Mouse (Mus musculus) liver, adult 2 months (tissue): ENCODE measurements around the gene Tshz2.

Source experiments
- CTCF ChIP-seq: fragments of 200-500 bp; IDR thresholded peaks from 2 replicates; pipeline ENCODE4 v1.5.1; 2011; ENCODE audit warnings: low read depth, low read length, control low read depth
- POLR2A ChIP-seq: fragments of 200-500 bp; IDR thresholded peaks from 2 replicates; pipeline ENCODE4 v1.6.1; 2011; ENCODE audit warnings: low read length, control low read depth; ENCODE audit not compliant: insufficient read depth; ENCODE audit errors: extremely low read depth

DNA sequence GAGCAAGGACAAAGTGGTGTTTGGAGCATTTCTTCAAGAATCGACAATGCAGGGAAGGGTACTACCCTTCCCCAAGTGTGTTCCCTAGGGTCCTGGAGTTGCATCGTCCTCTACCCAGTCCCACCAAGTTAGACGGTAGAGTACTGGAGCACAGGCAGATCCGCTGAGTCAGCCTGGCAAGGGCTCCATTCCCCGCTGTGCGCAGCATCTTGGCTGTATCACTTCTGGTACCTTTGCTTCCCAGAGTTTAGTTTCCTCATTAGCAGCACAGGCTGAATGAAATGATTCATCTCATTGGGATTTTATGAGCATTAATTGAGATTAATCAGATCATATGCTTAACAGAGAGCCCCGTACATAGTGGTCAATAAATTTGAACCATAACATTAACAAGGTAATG, 14.3 kb downstream of the Tshz2 start:
- TF ChIP-seq POLR2A: no peak
- no peak for TF ChIP-seq CTCF
